Mouse (Mus musculus) midbrain, embryonic 16.5 days (tissue): ENCODE data around the gene Slc22a22. TPM values are rescaled to one million over a fixed set of nuclear protein-coding genes. Genes with fewer than 3 reads are reported as not detected.

Source experiments
- ATAC-seq: fragments of 200-750 bp; cut with Nextera tagmentation; 2 replicates; pipeline ENCODE4 v1.8.0; 2017; ENCODE audit warnings: moderate TSS enrichment
- H3K27ac ChIP-seq: fragments of 300-500 bp; sonication (generic); 2 replicates; pipeline ENCODE4 v1.5.1; 2014; ENCODE audit warnings: mild to moderate bottlenecking, low read length, mixed read lengths
- H3K27me3 ChIP-seq: fragments of 300-500 bp; sonication (generic); 2 replicates; pipeline ENCODE4 v1.6.1; 2014; ENCODE audit warnings: low read depth, low read length, mixed read lengths; ENCODE audit not compliant: control insufficient read depth, insufficient read depth
- H3K36me3 ChIP-seq: fragments of 300-500 bp; sonication (generic); 2 replicates; pipeline ENCODE4 v1.6.1; 2014; ENCODE audit warnings: mild to moderate bottlenecking, low read length, moderate library complexity, mixed read lengths; ENCODE audit not compliant: control insufficient read depth, insufficient read depth
- H3K4me1 ChIP-seq: fragments of 300-500 bp; sonication (generic); 2 replicates; pipeline ENCODE4 v1.6.1; 2014; ENCODE audit warnings: mild to moderate bottlenecking, low read length, mixed read lengths; ENCODE audit not compliant: control insufficient read depth, insufficient read depth
- H3K4me2 ChIP-seq: fragments of 300-500 bp; sonication (generic); 2 replicates; pipeline ENCODE4 v1.6.1; 2014; ENCODE audit warnings: mild to moderate bottlenecking, low read length, mixed read lengths
- H3K4me3 ChIP-seq: fragments of 300-500 bp; sonication (generic); 2 replicates; pipeline ENCODE4 v1.5.1; 2014; ENCODE audit warnings: low read depth, mild to moderate bottlenecking, low read length, moderate library complexity, mixed read lengths
- H3K9ac ChIP-seq: fragments of 300-500 bp; sonication (generic); 2 replicates; pipeline ENCODE4 v1.6.1; 2014; ENCODE audit warnings: low read depth, low read length, mixed read lengths
- H3K9me3 ChIP-seq: fragments of 300-500 bp; sonication (generic); replicated peaks from 2 replicates; pipeline ENCODE4 v1.6.1; 2014; ENCODE audit warnings: mild to moderate bottlenecking, low read length, mixed read lengths; ENCODE audit not compliant: control insufficient read depth, poor library complexity, severe bottlenecking
- WGBS: fragments of 180-500 bp; shearing (Covaris S2); extraction: QIAGEN DNeasy Blood & Tissue Kit; methylation state at CpG from one replicate; pipeline ENCODE4 v1.1.7; 2014; 5-methylcytosine and 5-hydroxymethylcytosine counted together
- polyA plus RNA-seq: library from polyadenylated mRNA; unstranded; fragments of >200 nt; fragmentation: Nextera tagmentation; extraction: Ambion mirVana; gene quantifications from 2 replicates; pipeline ENCODE4 v1.2.1, GENCODE M21; 2015

Slc22a22 gene
- polyA plus RNA-seq: not detected in 2 replicates

- Histone ChIP-seq H3K4me3 (no peak within 1 kb of the TSS), H3K4me1 (no peaks in the 10 kb centered on the region), H3K9ac (no peak within 1 kb of the TSS), H3K4me2 (no peak within 1 kb of the TSS), H3K9me3 (no peaks in the 10 kb centered on the region), H3K36me3 (no peaks in the 10 kb centered on the region), H3K27ac (no peak within 1 kb of the TSS), H3K27me3 (no peaks in the 10 kb centered on the region)
- no peak for ATAC-seq
- WGBS: 79% methylated on average over 2 of the region's 2 CpGs
These were observed at the start of gene Slc22a22 for GRCm38 (mm10) chr15:57477525-57477924. Gene Slc22a22, minus strand, starts transcription at chr15:57477625.

- H3K4me2 ChIP-seq: no peak overlapping the region
- no peaks in the 10 kb centered on the region for H3K27me3 ChIP-seq
- H3K27ac ChIP-seq: no peak overlapping the region
- no peaks in the 10 kb centered on the region for H3K36me3 ChIP-seq
- H3K4me3 ChIP-seq: no peak overlapping the region
- no peaks in the 10 kb centered on the region for H3K9me3 ChIP-seq
- peak; percentile 66; the same call in 1 of the 2 replicates for ATAC-seq
- H3K9ac ChIP-seq: no peak overlapping the region
- 53% methylated on average over 10 of the region's 10 CpGs for WGBS
- no peaks in the 10 kb centered on the region for H3K4me1 ChIP-seq
These were observed 46.3 kb upstream of the Slc22a22 start for GRCm38 (mm10) chr15:57523510-57524298.

- no peak overlapping the region for H3K9ac ChIP-seq
- H3K4me1 ChIP-seq: no peaks in the 10 kb centered on the region
- no peaks in the 10 kb centered on the region for H3K36me3 ChIP-seq
- H3K27ac ChIP-seq: no peak overlapping the region
- no peak overlapping the region for H3K4me2 ChIP-seq
- no peaks in the 10 kb centered on the region for H3K27me3 ChIP-seq
- H3K9me3 ChIP-seq: no peaks in the 10 kb centered on the region
- WGBS: 65% methylated on average over 1 of the region's 1 CpGs
- H3K4me3 ChIP-seq: no peak overlapping the region
- ATAC-seq: no peak
These were observed 44.7 kb upstream of the Slc22a22 start for GRCm38 (mm10) chr15:57522160-57522559.

GRCm38 (mm10) chr15:57509185-57510172, 32.1 kb upstream of the Slc22a22 start:
- no peaks in the 10 kb centered on the region for H3K4me1 ChIP-seq
- no peaks in the 10 kb centered on the region; the same call in 1 of the 2 replicates for H3K9me3 ChIP-seq
- H3K27me3 ChIP-seq: no peaks in the 10 kb centered on the region
- H3K9ac ChIP-seq: no peak overlapping the region
- H3K4me3 ChIP-seq: no peak overlapping the region
- WGBS: 40% methylated on average over 21 of the region's 21 CpGs
- no peak overlapping the region for H3K4me2 ChIP-seq
- H3K36me3 ChIP-seq: no peaks in the 10 kb centered on the region
- H3K27ac ChIP-seq: no peak overlapping the region
- no peak for ATAC-seq

- H3K9ac ChIP-seq: no peak overlapping the region
- H3K4me2 ChIP-seq: no peak overlapping the region
- no peaks in the 10 kb centered on the region; the same call in 1 of the 2 replicates for H3K9me3 ChIP-seq
- H3K4me1 ChIP-seq: no peaks in the 10 kb centered on the region
- no peaks in the 10 kb centered on the region for H3K27me3 ChIP-seq
- WGBS: 68% methylated on average over 11 of the region's 11 CpGs
- H3K36me3 ChIP-seq: no peaks in the 10 kb centered on the region
- no peak overlapping the region for H3K4me3 ChIP-seq
- H3K27ac ChIP-seq: no peak overlapping the region
- peak; percentile 87 for ATAC-seq
These were observed 31.1 kb upstream of the Slc22a22 start for GRCm38 (mm10) chr15:57508242-57509184.

- no peak overlapping the region for H3K4me2 ChIP-seq
- no peaks in the 10 kb centered on the region for H3K36me3 ChIP-seq
- 62% methylated on average over 9 of the region's 9 CpGs for WGBS
- no peak overlapping the region for H3K9ac ChIP-seq
- H3K27ac ChIP-seq: no peak overlapping the region
- H3K9me3 ChIP-seq: no peaks in the 10 kb centered on the region
- H3K4me1 ChIP-seq: no peaks in the 10 kb centered on the region
- H3K4me3 ChIP-seq: no peak overlapping the region
- no peaks in the 10 kb centered on the region for H3K27me3 ChIP-seq
- no peak for ATAC-seq
These were observed 26.8 kb upstream of the Slc22a22 start for GRCm38 (mm10) chr15:57504126-57504705.

GRCm38 (mm10) chr15:57503656-57504055, 26.2 kb upstream of the Slc22a22 start:
- Histone ChIP-seq H3K9ac (no peak overlapping the region), H3K4me2 (no peak overlapping the region), H3K4me1 (no peaks in the 10 kb centered on the region), H3K36me3 (no peaks in the 10 kb centered on the region), H3K9me3 (no peaks in the 10 kb centered on the region), H3K4me3 (no peak overlapping the region), H3K27ac (no peak overlapping the region), H3K27me3 (no peaks in the 10 kb centered on the region)
- 92% methylated on average over 3 of the region's 3 CpGs for WGBS
- no peak for ATAC-seq

GRCm38 (mm10) chr15:57501559-57501958, 24.1 kb upstream of the Slc22a22 start:
- H3K4me3 ChIP-seq: no peak overlapping the region
- no peak overlapping the region for H3K4me2 ChIP-seq
- H3K9me3 ChIP-seq: no peaks in the 10 kb centered on the region
- H3K27ac ChIP-seq: no peak overlapping the region
- ATAC-seq: no peak
- H3K36me3 ChIP-seq: no peaks in the 10 kb centered on the region
- no peaks in the 10 kb centered on the region for H3K27me3 ChIP-seq
- H3K9ac ChIP-seq: no peak overlapping the region
- no peaks in the 10 kb centered on the region for H3K4me1 ChIP-seq
